Mouse (Mus musculus): ENCODE measurements around the gene Nipa1.

- peak; percentile 65 for TF ChIP-seq CTCF (IDR thresholded peaks at IDR 0.05; ENCODE audit: insufficient read depth, low read length)
- TF ChIP-seq POLR2A (IDR thresholded peaks at IDR 0.05; ENCODE audit: borderline replicate concordance, extremely low read depth, low read depth, low read length): no peak
Measured at GRCm38 (mm10) chr7:55986526-55987214, 33.1 kb downstream of the Nipa1 start.

Data from lung, adult 2 months (tissue).